Mouse (Mus musculus): ENCODE measurements around the gene Slc4a1ap.

DNA sequence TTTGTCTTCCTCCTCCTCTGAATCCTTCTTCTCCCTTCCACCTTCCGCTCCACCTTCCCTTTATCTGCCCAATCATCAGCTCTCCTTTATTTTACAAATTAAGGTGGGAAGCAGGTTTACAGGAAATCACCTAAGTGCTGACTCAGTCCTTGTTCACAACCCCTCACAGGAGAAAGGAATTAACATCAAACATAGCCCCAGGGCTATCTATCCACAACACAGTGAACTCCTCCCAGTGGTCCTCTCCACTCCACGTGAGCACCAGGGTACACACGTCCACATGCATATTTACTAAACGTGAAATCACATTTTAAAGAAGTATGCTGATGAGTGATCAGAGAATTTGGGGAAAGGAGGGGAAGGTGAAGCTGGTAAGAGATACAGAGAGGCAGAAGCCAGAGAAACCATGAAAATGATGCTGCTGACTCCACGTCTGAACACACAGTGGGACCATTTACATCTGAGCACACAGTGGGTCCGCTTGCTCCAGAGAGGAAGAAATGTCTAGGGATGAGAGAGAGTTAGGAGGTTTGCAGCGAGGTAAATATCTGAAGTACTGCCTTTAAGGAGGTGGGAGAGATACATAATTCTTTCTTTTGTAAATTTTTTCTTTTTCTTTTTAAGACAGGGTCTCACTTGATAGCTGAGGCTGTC lies 37.6 kb upstream of the Slc4a1ap start:
- TF ChIP-seq POLR2A (IDR thresholded peaks at IDR 0.05; ENCODE audit: insufficient read depth, low read length), result peak; percentile 61
- TF ChIP-seq CTCF (IDR thresholded peaks at IDR 0.05; ENCODE audit: low read depth, low read length), result no peak
- TF ChIP-seq EP300 (IDR thresholded peaks at IDR 0.05; ENCODE audit: insufficient read depth, low read depth, low read length), result peak; percentile 76
